Mouse (Mus musculus) midbrain, embryonic 15.5 days (tissue): ENCODE data around the gene Gramd1a. TPM values are rescaled to one million over a fixed set of nuclear protein-coding genes. Genes with fewer than 3 reads are reported as not detected.

Experiments used
- ATAC-seq: fragments of 200-750 bp; cut with Nextera tagmentation; replicated peaks from 2 replicates; pipeline ENCODE4 v1.8.0; 2017; ENCODE audit warnings: moderate TSS enrichment
- H3K27ac ChIP-seq: fragments of 300-500 bp; sonication (generic); 2 replicates; pipeline ENCODE4 v1.5.1; 2015; ENCODE audit warnings: mild to moderate bottlenecking, inconsistent platforms
- H3K27me3 ChIP-seq: fragments of 300-500 bp; sonication (generic); replicated peaks from 2 replicates; pipeline ENCODE4 v1.6.1; 2015; ENCODE audit warnings: inconsistent platforms
- H3K36me3 ChIP-seq: fragments of 300-500 bp; sonication (generic); replicated peaks from 2 replicates; pipeline ENCODE4 v1.6.1; 2015; ENCODE audit warnings: inconsistent platforms
- H3K4me1 ChIP-seq: fragments of 300-500 bp; sonication (generic); 2 replicates; pipeline ENCODE4 v1.6.1; 2015; ENCODE audit warnings: inconsistent platforms
- H3K4me2 ChIP-seq: fragments of 300-500 bp; sonication (generic); 2 replicates; pipeline ENCODE4 v1.6.1; 2015; ENCODE audit warnings: inconsistent platforms, mild to moderate bottlenecking, moderate library complexity
- H3K4me3 ChIP-seq: fragments of 300-500 bp; sonication (generic); 2 replicates; pipeline ENCODE4 v1.5.1; 2015; ENCODE audit warnings: mild to moderate bottlenecking, inconsistent platforms
- H3K9ac ChIP-seq: fragments of 300-500 bp; sonication (generic); 2 replicates; pipeline ENCODE4 v1.6.1; 2015; ENCODE audit warnings: mild to moderate bottlenecking, inconsistent platforms
- H3K9me3 ChIP-seq: fragments of 300-500 bp; sonication (generic); 2 replicates; pipeline ENCODE4 v1.6.1; 2016; ENCODE audit warnings: inconsistent platforms
- WGBS: fragments of 180-500 bp; shearing (Covaris S2); methylation state at CpG from one replicate; pipeline ENCODE4 v1.1.7; 2015; ENCODE audit warnings: mixed read lengths; 5-methylcytosine and 5-hydroxymethylcytosine counted together
- polyA plus RNA-seq: library from polyadenylated mRNA; unstranded; fragments of >200 nt; fragmentation: Nextera tagmentation; extraction: Ambion mirVana; gene quantifications from 2 replicates; pipeline ENCODE4 v1.2.1, GENCODE M21; 2015

Gramd1a gene
- polyA plus RNA-seq, 1 experiment from 2014 or later: 274 TPM

GRCm38 (mm10) chr7:31098697-31099611 is 56.7 kb downstream of the Gramd1a start:
- Histone ChIP-seq H3K4me2 (no peak overlapping the region), H3K9ac (no peak overlapping the region), H3K4me3 (no peak overlapping the region), H3K9me3 (no peaks in the 10 kb centered on the region), H3K4me1 (no peaks in the 10 kb centered on the region), H3K27ac (no peak overlapping the region), H3K36me3 (no peaks in the 10 kb centered on the region), H3K27me3 (no peaks in the 10 kb centered on the region)
- 81% methylated on average over 22 of the region's 22 CpGs for WGBS
- ATAC-seq: no peak

GRCm38 (mm10) chr7:31097583-31098248 is 58.0 kb downstream of the Gramd1a start:
- no peaks in the 10 kb centered on the region for H3K27me3 ChIP-seq
- no peak overlapping the region for H3K9ac ChIP-seq
- peak overlapping the region; percentile 44 for H3K4me2 ChIP-seq
- no peak overlapping the region for H3K27ac ChIP-seq
- H3K4me1 ChIP-seq: no peaks in the 10 kb centered on the region
- ATAC-seq: peak; percentile 93
- H3K4me3 ChIP-seq: peak overlapping the region; percentile 23
- no peaks in the 10 kb centered on the region for H3K9me3 ChIP-seq
- no peaks in the 10 kb centered on the region for H3K36me3 ChIP-seq
- WGBS: 45% methylated on average over 20 of the region's 20 CpGs

- no peak overlapping the region for H3K9ac ChIP-seq
- no peak overlapping the region for H3K4me2 ChIP-seq
- WGBS: 70% methylated on average over 9 of the region's 9 CpGs
- no peaks in the 10 kb centered on the region for H3K9me3 ChIP-seq
- no peaks in the 10 kb centered on the region for H3K27me3 ChIP-seq
- ATAC-seq: 0 out of 2 replicates have a peak, but pooled peaks have one; percentile 22
- no peaks in the 10 kb centered on the region for H3K36me3 ChIP-seq
- no peak overlapping the region for H3K4me3 ChIP-seq
- H3K27ac ChIP-seq: no peak overlapping the region
- no peaks in the 10 kb centered on the region for H3K4me1 ChIP-seq
Measured at GRCm38 (mm10) chr7:31096892-31097564, 58.7 kb downstream of the Gramd1a start.

- H3K9me3 ChIP-seq: no peaks in the 10 kb centered on the region
- no peaks in the 10 kb centered on the region for H3K4me1 ChIP-seq
- H3K36me3 ChIP-seq: no peaks in the 10 kb centered on the region
- WGBS: 25% methylated on average over 12 of the region's 12 CpGs
- H3K4me2 ChIP-seq: no peak overlapping the region
- no peaks in the 10 kb centered on the region for H3K27me3 ChIP-seq
- no peak overlapping the region for H3K27ac ChIP-seq
- ATAC-seq: no peak
- H3K9ac ChIP-seq: no peak overlapping the region
- no peak overlapping the region for H3K4me3 ChIP-seq
Measured at GRCm38 (mm10) chr7:31094774-31095501, 60.8 kb downstream of the Gramd1a start.

GRCm38 (mm10) chr7:31089721-31090120 is 66.0 kb downstream of the Gramd1a start:
- 90% methylated on average over 2 of the region's 2 CpGs for WGBS
- H3K4me3 ChIP-seq: no peak overlapping the region
- H3K4me1 ChIP-seq: no peaks in the 10 kb centered on the region
- H3K27ac ChIP-seq: no peak overlapping the region
- H3K9ac ChIP-seq: no peak overlapping the region
- H3K4me2 ChIP-seq: no peak overlapping the region
- H3K9me3 ChIP-seq: no peaks in the 10 kb centered on the region
- H3K27me3 ChIP-seq: no peaks in the 10 kb centered on the region
- H3K36me3 ChIP-seq: no peaks in the 10 kb centered on the region
- no peak for ATAC-seq

GRCm38 (mm10) chr7:31088206-31088605 is 67.5 kb downstream of the Gramd1a start:
- Histone ChIP-seq H3K9ac (no peak overlapping the region), H3K36me3 (no peaks in the 10 kb centered on the region), H3K4me1 (no peaks in the 10 kb centered on the region; the same call in 1 of the 2 replicates), H3K4me2 (no peak overlapping the region), H3K27me3 (no peaks in the 10 kb centered on the region), H3K9me3 (no peaks in the 10 kb centered on the region), H3K27ac (no peak overlapping the region), H3K4me3 (no peak overlapping the region)
- no peak for ATAC-seq
- 66% methylated on average over 3 of the region's 3 CpGs for WGBS

GRCm38 (mm10) chr7:31087262-31087661 is 68.4 kb downstream of the Gramd1a start:
- no peak for ATAC-seq
- Histone ChIP-seq H3K4me3 (no peak overlapping the region), H3K9me3 (no peaks in the 10 kb centered on the region), H3K9ac (no peak overlapping the region), H3K27me3 (no peaks in the 10 kb centered on the region), H3K4me2 (no peak overlapping the region), H3K36me3 (no peaks in the 10 kb centered on the region), H3K27ac (no peak overlapping the region), H3K4me1 (no peaks in the 10 kb centered on the region; the same call in 1 of the 2 replicates)
- WGBS: 85% methylated on average over 2 of the region's 2 CpGs

- Histone ChIP-seq H3K27ac (no peak overlapping the region), H3K4me3 (no peak overlapping the region), H3K27me3 (no peaks in the 10 kb centered on the region), H3K9me3 (no peaks in the 10 kb centered on the region), H3K4me1 (no peaks in the 10 kb centered on the region; the same call in 1 of the 2 replicates), H3K4me2 (no peak overlapping the region), H3K36me3 (no peaks in the 10 kb centered on the region), H3K9ac (no peak overlapping the region)
- 90% methylated on average over 9 of the region's 9 CpGs for WGBS
- ATAC-seq: no peak
Measured at GRCm38 (mm10) chr7:31086175-31086755, 69.4 kb downstream of the Gramd1a start.

- Histone ChIP-seq H3K27me3 (no peaks in the 10 kb centered on the region), H3K27ac (no peak overlapping the region), H3K9ac (no peak overlapping the region), H3K4me2 (no peak overlapping the region), H3K36me3 (no peaks in the 10 kb centered on the region), H3K4me1 (no peaks in the 10 kb centered on the region; the same call in 1 of the 2 replicates), H3K9me3 (no peaks in the 10 kb centered on the region), H3K4me3 (no peak overlapping the region)
- no peak for ATAC-seq
- 12% methylated on average over 3 of the region's 3 CpGs for WGBS
Measured at GRCm38 (mm10) chr7:31085171-31085570, 70.5 kb downstream of the Gramd1a start.

- H3K4me3 ChIP-seq: no peak overlapping the region
- no peak for ATAC-seq
- H3K27me3 ChIP-seq: no peaks in the 10 kb centered on the region
- no peak overlapping the region for H3K27ac ChIP-seq
- no peak overlapping the region for H3K9ac ChIP-seq
- WGBS: 46% methylated on average over 9 of the region's 9 CpGs
- H3K4me2 ChIP-seq: no peak overlapping the region
- H3K9me3 ChIP-seq: no peaks in the 10 kb centered on the region
- no peaks in the 10 kb centered on the region for H3K36me3 ChIP-seq
- H3K4me1 ChIP-seq: no peaks in the 10 kb centered on the region; the same call in 1 of the 2 replicates
Measured at GRCm38 (mm10) chr7:31084140-31084539, 71.6 kb downstream of the Gramd1a start.

GRCm38 (mm10) chr7:31082831-31083588 is 72.7 kb downstream of the Gramd1a start:
- 0 out of 2 replicates have a peak, but pooled peaks have one; percentile 17 for ATAC-seq
- Histone ChIP-seq H3K9me3 (no peaks in the 10 kb centered on the region), H3K27me3 (no peaks in the 10 kb centered on the region), H3K4me2 (no peak overlapping the region), H3K4me3 (no peak overlapping the region), H3K9ac (no peak overlapping the region), H3K27ac (no peak overlapping the region), H3K36me3 (no peaks in the 10 kb centered on the region), H3K4me1 (no peaks in the 10 kb centered on the region; the same call in 1 of the 2 replicates)
- WGBS: 57% methylated on average over 14 of the region's 14 CpGs
